Mouse (Mus musculus) neural tube, embryonic 10.5 days (tissue): ENCODE results near the gene Sema4a.

ENCODE experiments used
- DNase-seq: peaks from one replicate; pipeline ENCODE4 v3.0.0-alpha.2; 2017; ENCODE audit warnings: low spot score; ENCODE audit errors: extremely low spot score

Sema4a gene

DNA sequence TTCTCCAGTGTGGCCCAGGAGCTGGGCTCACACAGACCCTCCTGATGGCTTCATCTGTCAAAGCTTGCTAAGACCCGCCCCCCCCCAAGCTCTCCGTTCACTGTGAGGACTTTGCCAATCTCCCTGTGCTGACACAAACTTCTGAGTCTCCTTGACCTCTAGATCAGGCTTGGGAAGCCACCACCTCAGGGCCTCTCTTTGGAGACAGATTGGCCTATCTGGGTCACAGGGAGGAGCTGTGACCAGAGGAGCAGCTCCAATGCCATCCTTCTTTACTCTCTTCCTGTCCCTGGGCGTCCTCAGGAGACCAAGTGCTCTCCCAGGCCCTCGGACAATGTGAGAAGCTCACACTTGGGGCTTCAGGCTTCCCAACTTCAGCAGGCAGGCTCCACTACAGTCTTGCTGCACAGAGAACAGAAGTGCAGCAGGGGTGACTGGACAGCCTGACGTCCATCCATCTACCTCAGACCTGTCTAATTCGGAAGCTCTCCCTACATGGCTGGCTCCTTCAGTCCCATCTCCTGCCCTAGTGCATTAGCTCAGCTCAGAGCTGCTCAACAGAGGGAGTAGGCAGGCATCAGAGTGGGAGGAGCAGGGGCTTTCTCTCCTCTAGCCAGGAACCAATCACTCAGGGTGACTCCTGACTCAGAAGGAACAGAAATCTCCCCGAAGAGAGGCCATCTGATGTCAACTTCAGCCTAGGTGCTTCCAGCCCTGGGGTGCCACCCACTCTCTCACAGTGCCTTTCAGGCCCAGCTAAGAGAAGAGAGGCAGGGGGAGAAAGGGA is 4.0 kb downstream of the Sema4a start:
- no peak for DNase-seq

GRCm38 (mm10) chr3:88456313-88456712 is 4.7 kb downstream of the Sema4a start:
- no peak for DNase-seq

GRCm38 (mm10) chr3:88455588-88456264 is 5.3 kb downstream of the Sema4a start:
- no peak for DNase-seq

- DNase-seq = no peak
Measured at GRCm38 (mm10) chr3:88454762-88455587, 6.0 kb downstream of the Sema4a start.

- DNase-seq = no peak
Measured at GRCm38 (mm10) chr3:88453986-88454385, 7.0 kb downstream of the Sema4a start.

DNA sequence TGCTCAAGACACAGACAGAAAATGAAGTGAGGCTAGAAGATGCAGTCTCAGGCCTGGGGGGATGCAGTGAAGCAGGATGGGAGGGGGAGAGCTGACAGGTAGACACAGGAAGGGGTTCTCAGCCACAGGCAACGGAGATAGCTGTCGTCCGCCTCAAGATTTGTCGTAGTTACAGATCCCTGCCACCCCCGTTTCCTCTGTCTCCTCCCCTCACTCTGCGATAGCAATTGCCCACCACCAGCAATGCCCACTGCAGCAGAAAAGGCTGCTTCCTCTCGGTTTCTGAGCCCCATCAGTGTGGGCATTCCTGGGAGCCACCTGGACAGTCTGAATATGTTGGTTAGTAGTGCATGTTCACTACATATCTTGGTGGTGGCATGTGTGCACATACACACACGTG is 7.6 kb downstream of the Sema4a start:
- no peak for DNase-seq

DNA sequence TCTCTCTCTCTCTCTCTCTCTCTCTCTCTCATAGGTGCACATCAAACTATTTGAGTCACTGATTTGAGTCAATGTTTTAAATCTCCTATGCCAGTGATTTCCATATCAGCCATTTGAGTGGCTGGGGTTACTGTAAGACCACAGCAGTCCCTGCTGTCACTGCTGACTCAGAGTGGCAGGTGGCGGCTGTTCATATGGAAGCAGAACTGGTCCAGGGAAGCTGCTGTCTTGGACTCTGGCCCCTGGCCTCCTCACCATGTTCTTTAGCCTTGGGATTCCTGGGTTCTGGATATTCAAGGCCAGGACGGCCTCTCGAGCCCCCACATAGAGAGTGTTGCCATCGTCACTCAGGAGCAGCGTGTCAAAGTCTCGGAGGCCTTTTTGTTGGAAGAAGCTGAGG is 8.3 kb downstream of the Sema4a start:
- no peak for DNase-seq

GRCm38 (mm10) chr3:88452246-88452645 is 8.7 kb downstream of the Sema4a start:
- no peak for DNase-seq

- DNase-seq = no peak
Measured at GRCm38 (mm10) chr3:88450379-88451131, 10.4 kb downstream of the Sema4a start.

- peak; percentile 63 for DNase-seq
Measured at GRCm38 (mm10) chr3:88449395-88450023, 11.5 kb downstream of the Sema4a start.

DNA sequence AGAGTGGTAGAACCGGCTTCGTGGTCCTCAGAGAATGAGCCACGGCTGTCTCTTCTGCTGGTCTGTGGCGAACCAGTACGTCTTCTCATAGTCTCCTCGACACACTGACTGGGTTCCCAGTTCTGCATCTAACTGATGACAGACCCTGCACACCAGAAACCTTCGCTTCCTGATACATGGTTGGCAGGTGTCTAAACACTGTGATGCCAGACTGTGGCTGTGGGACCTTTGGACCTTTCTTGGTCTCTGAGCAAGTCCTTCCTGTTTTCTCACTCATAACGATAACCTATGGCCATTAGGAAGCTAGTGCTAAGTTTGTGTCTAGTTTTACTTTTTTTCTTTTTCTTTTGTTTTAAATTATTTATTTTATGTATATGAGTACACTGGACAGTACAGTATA is 12.5 kb downstream of the Sema4a start:
- DNase-seq = no peak

- no peak for DNase-seq
Measured at GRCm38 (mm10) chr3:88447676-88448183, 13.3 kb downstream of the Sema4a start.

GRCm38 (mm10) chr3:88446471-88447123 is 14.4 kb downstream of the Sema4a start:
- no peak for DNase-seq

DNA sequence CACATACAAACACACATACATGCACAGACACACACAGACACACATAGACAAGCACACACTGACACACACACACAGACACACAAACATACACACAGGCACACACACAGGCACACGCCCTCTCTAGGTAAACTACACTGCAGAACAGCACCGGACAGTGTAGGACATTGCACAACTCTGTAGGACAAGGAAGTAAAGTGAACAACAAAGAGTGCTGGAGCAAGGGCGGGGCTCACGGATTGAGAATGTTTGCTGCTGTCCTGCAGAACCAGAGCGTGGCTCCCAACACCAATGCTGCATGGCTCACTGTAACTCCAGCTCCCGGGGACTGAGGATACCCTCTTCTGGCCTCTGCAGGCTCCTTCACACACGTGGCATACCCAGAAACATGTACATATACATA is 18.1 kb downstream of the Sema4a start:
- DNase-seq = no peak

DNA sequence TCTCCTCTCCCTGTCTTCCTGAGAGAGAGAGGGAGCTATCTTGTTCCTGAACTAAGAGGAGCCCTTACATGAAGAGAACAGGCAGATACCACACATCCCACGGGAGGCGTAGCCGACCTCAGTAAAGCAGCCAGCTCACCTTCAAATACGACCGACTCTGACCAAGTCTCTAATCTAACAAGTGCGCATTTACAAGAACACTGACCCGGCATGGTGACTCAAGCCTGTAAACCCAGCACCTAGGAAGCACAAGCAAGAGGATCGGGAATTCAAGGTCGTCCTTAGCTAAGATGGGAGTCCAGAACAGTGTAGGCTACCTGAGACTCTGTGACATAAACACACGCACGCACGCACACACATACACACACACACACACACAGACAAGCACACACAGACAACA is 18.5 kb downstream of the Sema4a start:
- DNase-seq = no peak

GRCm38 (mm10) chr3:88440500-88441381 is 20.2 kb downstream of the Sema4a start:
- peak; percentile 38 for DNase-seq

GRCm38 (mm10) chr3:88439582-88439981 is 21.4 kb downstream of the Sema4a start:
- DNase-seq = no peak

- no peak for DNase-seq
Measured at GRCm38 (mm10) chr3:88437454-88437853, 23.5 kb downstream of the Sema4a start.
